Mouse (Mus musculus): Measurements from ENCODE around the gene Map2k7.

DNA sequence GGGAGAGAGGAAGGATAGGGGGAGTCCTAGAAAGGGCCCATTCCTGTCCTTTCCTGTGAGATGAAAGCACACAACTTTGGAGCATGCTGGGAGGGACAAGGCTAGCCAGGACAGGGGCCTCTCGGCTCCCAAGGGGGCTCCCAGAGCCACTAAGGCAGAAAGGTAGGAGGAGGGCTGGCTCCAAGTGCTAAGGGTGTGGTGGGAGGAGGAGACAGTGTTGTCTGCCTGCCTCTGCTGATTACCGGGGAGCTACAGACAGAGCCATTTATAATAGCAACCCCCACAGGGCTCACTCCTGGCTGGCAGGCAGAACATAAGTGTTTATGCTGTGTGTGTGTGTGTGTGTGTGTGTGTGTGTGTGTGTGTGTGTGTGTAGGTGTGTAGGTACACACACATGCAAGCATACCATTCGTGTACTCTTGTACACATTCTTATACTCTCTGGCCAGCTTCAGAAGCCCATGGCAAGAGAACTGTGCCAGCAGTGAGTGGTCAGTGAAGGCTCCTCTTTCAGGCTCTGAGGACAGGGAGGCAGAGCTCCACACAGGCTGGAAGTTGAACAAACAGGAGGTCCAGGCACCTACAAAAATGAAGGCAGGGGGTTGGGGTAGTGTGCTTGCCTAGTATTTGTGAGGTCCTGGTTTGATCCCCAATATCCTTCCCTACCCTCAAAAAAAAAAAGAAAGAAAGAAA lies 49.4 kb upstream of the Map2k7 start:
- TF ChIP-seq CTCF (IDR thresholded peaks at IDR 0.05; ENCODE audit: control insufficient read depth, insufficient read depth, insufficient read length) (no peak), FOSL1 (IDR thresholded peaks at IDR 0.05; ENCODE audit: insufficient read depth, low read length, poor library complexity, severe bottlenecking) (no peak), MAX (IDR thresholded peaks at IDR 0.05) (no peak), MYOD1 (IDR thresholded peaks at IDR 0.05; ENCODE audit: control insufficient read depth, insufficient read length, low read depth) (no peak), USF1 (IDR thresholded peaks at IDR 0.05; ENCODE audit: low read depth) (no peak), MYOG (IDR thresholded peaks at IDR 0.05; ENCODE audit: control insufficient read depth, extremely low read depth, insufficient read length) (no peak)
